Mouse (Mus musculus) adrenal gland, adult (tissue): ENCODE measurements around the gene Olfr183.
"Not testable (repeated sequence)": the region's sequence is repeated elsewhere in the genome, so short reads cannot be mapped to it uniquely, and the experiment has no call there.

Source experiments
- DNase-seq, 2 experiments: peaks; one replicate each; pipeline ENCODE4 v3.0.0; 2022 to 2023; ENCODE audit warnings: low spot score in 1 of 2; ENCODE audit not compliant: inconsistent age in 2 of 2

The Olfr183 gene

DNA sequence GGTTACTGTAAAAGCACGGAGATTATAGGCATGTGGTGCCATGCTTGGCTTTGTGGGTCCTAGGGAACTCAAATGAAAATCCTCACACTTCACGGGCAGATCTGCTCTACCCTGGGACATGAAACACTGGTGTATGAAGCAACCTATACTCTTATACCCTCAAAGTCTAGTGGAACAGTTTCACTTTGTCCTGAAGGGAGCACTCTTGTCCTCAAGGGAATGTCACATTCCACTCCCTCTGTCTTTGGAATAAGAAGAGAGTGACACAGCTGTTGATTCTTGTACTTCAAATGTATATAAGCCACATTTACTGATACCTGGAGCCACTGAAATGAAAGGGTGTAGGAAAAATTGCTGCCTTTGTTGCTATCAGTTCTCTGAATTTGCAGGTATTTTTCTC lies at the start of gene Olfr183:
Olfr183 (plus strand) TSS at position 301 of the 400 bp plus-strand sequence.
- DNase-seq: no peak

DNA sequence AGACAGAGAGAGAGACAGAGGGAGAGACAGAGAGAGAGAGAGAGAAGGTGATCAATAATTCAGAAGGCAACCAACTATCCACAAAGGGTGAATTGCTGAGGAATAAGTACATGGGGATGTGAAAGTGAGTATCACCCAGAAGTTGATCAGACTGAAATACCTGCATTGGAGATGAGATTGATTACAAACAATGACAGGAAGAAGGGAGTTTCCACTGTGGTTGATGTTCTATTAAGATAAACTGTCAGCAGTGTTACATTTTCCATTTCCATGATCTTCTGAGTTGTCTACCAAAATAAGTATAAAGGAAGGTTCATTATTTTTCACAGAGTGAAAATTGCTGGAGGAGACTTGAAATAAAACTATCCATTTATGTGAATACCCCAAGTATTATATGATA lies 12.0 kb downstream of the Olfr183 start:
- no peak for DNase-seq

DNA sequence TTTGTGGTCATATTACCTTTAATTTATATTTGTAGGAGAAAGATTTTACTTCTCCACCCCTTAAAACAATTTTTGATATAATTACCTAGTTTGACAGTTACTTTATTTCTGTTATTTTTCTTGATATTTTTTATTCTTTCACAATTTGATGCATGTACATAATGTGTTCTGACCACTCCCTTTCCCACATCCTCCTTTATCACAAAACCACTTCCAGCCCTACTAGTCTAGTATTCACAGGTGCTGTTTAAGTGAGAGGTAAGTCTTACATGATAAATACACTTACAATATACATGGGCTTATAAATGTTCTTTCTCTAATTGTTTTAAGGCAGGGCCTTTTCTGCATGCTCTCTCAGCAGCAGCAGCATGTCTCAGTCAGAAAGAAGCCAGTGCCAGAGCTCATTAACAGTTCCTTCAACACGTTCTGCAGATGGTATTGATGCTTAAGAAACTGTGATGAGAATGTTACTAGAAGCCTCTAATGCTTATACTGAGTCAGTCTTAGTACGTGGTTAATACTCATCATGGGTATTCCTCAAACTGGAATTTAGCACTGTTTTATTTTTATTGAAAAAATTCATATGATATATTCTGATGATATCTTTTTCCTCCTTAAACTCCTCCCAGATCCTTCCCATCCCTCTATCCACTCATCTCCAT lies 18.3 kb downstream of the Olfr183 start:
- DNase-seq: no peak

DNA sequence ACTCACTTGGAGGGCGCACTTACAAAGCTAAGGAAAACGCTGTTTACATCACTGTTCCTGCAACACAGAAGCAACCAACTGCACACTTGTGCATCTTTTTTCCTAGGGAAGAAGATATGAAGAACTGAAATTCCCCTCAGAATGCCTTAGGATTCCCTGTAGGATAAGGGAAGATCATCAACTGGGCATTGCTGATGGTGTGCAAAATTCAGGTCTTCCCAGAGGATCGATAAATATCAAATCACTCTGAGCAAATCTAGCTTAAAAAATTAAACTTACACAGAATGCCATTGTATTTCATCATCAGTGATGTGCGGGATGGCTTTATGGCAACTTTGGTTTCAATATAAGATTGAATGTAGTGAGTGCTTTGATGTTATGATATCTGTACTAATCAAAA lies 35.0 kb downstream of the Olfr183 start, which contains the start of gene Olfr186:
Olfr186 (minus strand) TSS at position 101 of the 400 bp plus-strand sequence.
- no peak for DNase-seq

DNA sequence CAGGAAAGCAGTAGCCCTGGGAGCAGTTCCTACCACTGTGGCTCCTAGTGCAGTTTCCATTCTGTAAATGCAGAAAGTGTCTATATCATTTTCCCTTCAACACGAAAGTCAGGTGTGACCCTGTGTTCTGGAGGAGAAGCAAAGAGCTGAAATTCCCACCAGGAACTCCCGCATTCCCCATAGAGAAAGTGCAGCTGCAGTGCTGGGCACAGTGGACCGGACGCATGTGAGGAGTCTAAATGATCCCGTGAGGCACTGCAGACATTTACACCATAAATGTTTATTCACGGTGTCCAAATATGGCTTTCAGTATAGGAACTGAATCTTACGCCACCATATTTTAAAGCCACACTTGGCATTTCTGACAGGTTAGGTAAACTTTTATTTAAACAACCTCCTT lies 44.6 kb downstream of the Olfr183 start, which contains the start of gene Olfr187:
Olfr187 (minus strand) TSS at position 58 of the 400 bp plus-strand sequence.
- DNase-seq: no peak

DNA sequence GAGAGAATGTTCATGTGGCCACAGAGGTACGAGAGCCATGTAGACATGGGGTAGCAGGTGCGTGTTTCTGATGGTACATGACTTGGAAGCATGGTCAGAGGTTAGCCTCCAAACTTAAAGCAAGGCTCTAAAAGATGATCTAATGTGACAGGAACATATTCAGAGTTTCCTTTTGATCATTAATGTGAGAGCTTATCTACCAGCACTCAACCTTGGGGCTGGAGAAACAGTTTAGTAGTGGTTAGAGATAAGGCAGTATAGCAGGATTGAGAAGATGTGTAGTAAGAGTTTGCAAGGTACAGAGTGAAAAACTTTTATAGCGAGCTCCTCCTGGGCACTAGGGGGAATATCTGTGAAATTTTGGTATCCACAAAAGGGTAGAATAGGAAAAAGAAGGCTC lies 50.7 kb downstream of the Olfr183 start:
- DNase-seq: no peak

DNA sequence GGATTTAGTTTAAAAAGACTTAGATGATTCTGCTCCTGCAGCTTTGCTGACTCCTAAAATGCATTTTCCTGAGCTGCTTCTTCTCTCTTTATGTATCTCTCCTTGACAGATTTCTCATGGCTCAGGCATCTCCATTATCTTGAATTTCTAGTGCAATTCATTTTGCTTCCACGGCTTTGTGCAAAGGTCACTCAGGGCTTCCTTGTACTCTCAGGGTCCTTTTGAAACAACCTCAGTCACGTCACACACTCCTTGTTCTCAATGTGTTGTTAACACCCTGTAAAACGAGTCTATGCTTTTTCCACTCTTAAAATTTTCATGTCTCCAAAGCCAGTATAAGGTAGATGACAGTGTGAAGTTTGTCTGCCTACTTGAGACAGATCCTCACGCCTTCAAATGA lies 52.4 kb downstream of the Olfr183 start:
- DNase-seq: no peak

DNA sequence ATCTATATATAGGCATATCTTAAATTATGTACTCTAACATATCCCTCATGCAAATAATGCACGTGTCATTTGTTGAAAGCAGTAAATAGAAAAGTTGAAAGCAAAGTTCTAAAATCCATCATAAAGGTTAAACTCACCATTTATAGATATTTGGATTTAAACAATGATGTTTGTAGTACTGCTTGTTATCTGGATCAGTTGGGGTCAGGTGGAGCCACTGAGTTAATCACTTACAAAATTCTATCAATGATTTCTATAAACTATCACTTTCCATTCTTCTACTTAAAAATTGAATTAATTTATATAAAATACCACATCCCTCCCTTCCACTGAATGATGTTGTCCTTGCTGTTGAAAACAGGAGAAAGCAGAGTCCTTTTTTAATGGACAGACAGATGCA lies 53.7 kb downstream of the Olfr183 start:
- no peak for DNase-seq

DNA sequence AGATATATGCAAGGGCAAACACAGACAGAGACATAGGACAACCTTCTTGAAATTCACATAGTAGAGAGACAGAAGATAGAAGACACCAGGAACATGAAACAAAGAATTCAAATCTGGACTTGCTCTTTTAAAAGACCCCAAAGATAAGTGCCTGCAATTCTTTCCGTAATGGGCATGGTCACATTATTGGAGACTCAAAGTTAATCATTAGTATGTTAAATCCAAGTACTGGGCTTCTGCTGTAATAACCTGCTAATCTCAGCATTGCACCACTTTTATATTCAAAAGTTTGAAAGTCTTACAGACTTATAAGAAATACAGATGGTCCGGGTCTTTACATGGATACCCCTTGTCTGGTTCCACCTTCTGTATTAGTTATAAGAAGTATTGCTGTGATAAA lies 54.1 kb downstream of the Olfr183 start:
- DNase-seq: not testable (repeated sequence)
